Mouse (Mus musculus) myocyte (in vitro differentiated cells): Measurements from ENCODE around the gene Slc25a5.

ENCODE experiments used
- E2F4 ChIP-seq: IDR thresholded peaks from one replicate; pipeline ENCODE4 v1.6.1; 2011; ENCODE audit warnings: mild to moderate bottlenecking, control low read depth, moderate library complexity; ENCODE audit not compliant: insufficient read depth
- MYOG ChIP-seq, 3 experiments: IDR thresholded peaks; one replicate each; pipeline ENCODE4 v1.6.1; 2011; ENCODE audit warnings: control low read depth in 2 of 3, low read depth in 2 of 3, mild to moderate bottlenecking in 2 of 3; ENCODE audit not compliant: insufficient read length in 2 of 3, control insufficient read depth in 1 of 3, insufficient read depth in 1 of 3
- POLR2A ChIP-seq: IDR thresholded peaks from one replicate; pipeline ENCODE4 v1.6.1; 2011; ENCODE audit warnings: low read depth, mild to moderate bottlenecking, control low read depth, moderate library complexity; ENCODE audit not compliant: insufficient read length
- SRF ChIP-seq: IDR thresholded peaks from one replicate; pipeline ENCODE4 v1.6.1; 2011; ENCODE audit warnings: low read depth; ENCODE audit not compliant: control insufficient read depth, insufficient read length
- TCF12 ChIP-seq: IDR thresholded peaks from one replicate; pipeline ENCODE4 v1.6.1; 2011; ENCODE audit warnings: mild to moderate bottlenecking, control low read depth; ENCODE audit not compliant: poor library complexity, insufficient read depth, severe bottlenecking
- TCF3 ChIP-seq: IDR thresholded peaks from one replicate; pipeline ENCODE4 v1.6.1; 2011; ENCODE audit warnings: low read depth, control low read depth; ENCODE audit not compliant: insufficient read length
- USF1 ChIP-seq: IDR thresholded peaks from one replicate; pipeline ENCODE4 v1.6.1; 2011; ENCODE audit warnings: low read depth, mild to moderate bottlenecking, control low read depth, moderate library complexity

DNA sequence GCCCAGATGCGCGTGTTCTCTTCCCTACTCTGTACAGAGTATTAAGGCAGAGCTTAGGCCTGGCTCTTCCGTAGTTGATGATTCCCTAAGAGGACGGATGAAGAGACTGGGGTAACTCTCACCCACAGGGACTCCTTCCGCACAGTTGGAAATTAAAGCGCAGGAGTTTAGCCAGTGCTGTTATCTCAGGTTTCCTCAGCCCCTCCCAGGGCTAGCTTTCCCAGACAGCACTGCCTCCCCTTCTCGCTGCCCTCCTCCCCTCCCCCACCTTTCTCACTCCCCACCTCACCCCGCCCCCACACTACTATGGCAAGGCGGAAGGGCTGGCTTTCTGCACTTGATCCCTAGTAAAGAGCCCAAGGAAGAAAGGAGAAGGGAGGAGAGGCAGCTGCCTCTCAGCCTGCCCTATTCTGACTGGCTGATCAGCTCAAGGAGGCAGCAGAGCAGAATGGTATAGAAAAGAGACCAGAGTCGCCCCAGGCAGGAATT is 21.5 kb downstream of the Slc25a5 start:
- TF ChIP-seq E2F4, result no peak
- TF ChIP-seq MYOG (IDR thresholded peaks at IDR 0.05; ENCODE audit: control insufficient read depth in 1 of 3, insufficient read depth in 1 of 3, insufficient read length in 2 of 3, low read depth in 2 of 3), result no peak
- TF ChIP-seq SRF, result no peak
- no peak for TF ChIP-seq TCF3
- no peak for TF ChIP-seq POLR2A
- no peak for TF ChIP-seq USF1
- no peak for TF ChIP-seq TCF12
